Mouse (Mus musculus) forebrain, postnatal 0 days (tissue): ENCODE measurements around the gene Hoxa4. TPM values are rescaled to one million over a fixed set of nuclear protein-coding genes. Genes with fewer than 3 reads are reported as not detected.

Source experiments
- ATAC-seq: fragments of 200-750 bp; cut with Nextera tagmentation; 2 replicates; pipeline ENCODE4 v1.8.0; 2017; ENCODE audit warnings: mild to moderate bottlenecking, moderate library complexity
- DNase-seq: peaks from one replicate; pipeline ENCODE4 v3.0.0-alpha.2; 2015
- H3K27ac ChIP-seq: fragments of 300-500 bp; sonication (generic); 2 replicates; pipeline ENCODE4 v1.5.1; 2014; ENCODE audit warnings: low read depth, mild to moderate bottlenecking, antibody characterized with exemption, low read length, moderate library complexity, mixed read lengths
- H3K27me3 ChIP-seq: fragments of 300-500 bp; sonication (generic); 2 replicates; pipeline ENCODE4 v1.6.1; 2014; ENCODE audit warnings: mild to moderate bottlenecking, low read length, mixed read lengths; ENCODE audit not compliant: insufficient read depth
- H3K36me3 ChIP-seq: fragments of 300-500 bp; sonication (generic); 2 replicates; pipeline ENCODE4 v1.6.1; 2014; ENCODE audit warnings: mild to moderate bottlenecking, moderate library complexity; ENCODE audit not compliant: insufficient read depth
- H3K4me1 ChIP-seq: fragments of 300-500 bp; sonication (generic); 2 replicates; pipeline ENCODE4 v1.6.1; 2014; ENCODE audit warnings: antibody characterized with exemption; ENCODE audit not compliant: insufficient read depth
- H3K4me2 ChIP-seq: fragments of 300-500 bp; sonication (generic); 2 replicates; pipeline ENCODE4 v1.6.1; 2014; ENCODE audit warnings: low read depth, mild to moderate bottlenecking, moderate library complexity
- H3K4me3 ChIP-seq: fragments of 300-500 bp; sonication (generic); 2 replicates; pipeline ENCODE4 v1.5.1; 2014; ENCODE audit warnings: low read depth, low read length, mixed read lengths
- H3K9ac ChIP-seq: fragments of 300-500 bp; sonication (generic); 2 replicates; pipeline ENCODE4 v1.6.1; 2014; ENCODE audit warnings: mild to moderate bottlenecking
- H3K9me3 ChIP-seq: fragments of 300-500 bp; sonication (generic); 2 replicates; pipeline ENCODE4 v1.6.1; 2016; ENCODE audit warnings: low read length
- CTCF ChIP-seq: sonication (generic); IDR thresholded peaks from 2 replicates; pipeline ENCODE4 v1.5.1; 2016; ENCODE audit warnings: antibody characterized with exemption, control low read depth, low read depth
- WGBS: fragments of 180-500 bp; shearing (Covaris S2); extraction: QIAGEN DNeasy Blood & Tissue Kit; methylation state at CpG from one replicate; pipeline ENCODE4 v1.1.7; 2014; 5-methylcytosine and 5-hydroxymethylcytosine counted together
- polyA plus RNA-seq: library from polyadenylated mRNA; unstranded; fragments of >200 nt; fragmentation: Nextera tagmentation; extraction: Ambion mirVana; gene quantifications from 2 replicates; pipeline ENCODE4 v1.2.1, GENCODE M21; 2015
- total RNA-seq: library from RNA; depleted of rRNA; stranded (reverse); fragments of >200 nt; gene quantifications from 2 replicates; pipeline ENCODE4 v1.2.3, GENCODE M21; 2014

Gene Hoxa4
- total and polyA plus RNA-seq, 2 experiments from 2014 or later, result not detected

DNA sequence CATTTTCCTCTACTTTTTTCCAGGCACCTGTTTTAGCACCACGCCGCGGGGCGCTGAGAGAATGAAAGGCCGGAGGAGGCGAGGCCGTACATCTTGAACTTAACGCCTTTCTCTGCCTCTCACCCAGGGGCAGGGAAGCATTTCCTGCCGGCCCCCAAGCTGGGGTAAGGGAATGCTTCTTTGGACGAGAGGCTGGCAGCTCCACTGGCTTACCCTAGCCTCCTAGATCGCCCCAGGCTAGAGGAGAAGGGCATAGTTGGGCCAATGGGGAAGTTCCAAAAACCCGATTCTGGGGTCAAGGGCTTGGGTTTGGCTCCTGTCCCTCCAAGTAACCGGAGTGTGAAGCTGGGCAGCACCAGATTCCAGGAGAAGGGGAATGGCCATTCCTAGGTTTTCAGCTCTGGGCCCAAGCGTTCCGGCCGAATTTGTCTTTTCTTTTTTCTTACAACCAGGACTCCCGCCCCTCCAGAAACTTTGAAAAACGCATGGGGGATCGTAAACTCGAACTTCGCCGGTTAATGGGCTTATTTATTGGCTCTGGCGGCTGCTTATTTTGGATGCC, 41.5 kb upstream of the Hoxa4 start:
- Histone ChIP-seq H3K4me2 (no peak overlapping the region), H3K4me1 (no peaks in the 10 kb centered on the region), H3K9me3 (no peaks in the 10 kb centered on the region), H3K36me3 (no peaks in the 10 kb centered on the region), H3K27me3 (peaks cover 95% of the 10 kb centered on the region), H3K4me3 (no peak overlapping the region), H3K9ac (no peak overlapping the region), H3K27ac (no peak overlapping the region)
- WGBS, result 3% methylated on average over 23 of the region's 23 CpGs
- ATAC-seq (no peak), DNase-seq (no peak)
- TF ChIP-seq CTCF, result no peak

DNA sequence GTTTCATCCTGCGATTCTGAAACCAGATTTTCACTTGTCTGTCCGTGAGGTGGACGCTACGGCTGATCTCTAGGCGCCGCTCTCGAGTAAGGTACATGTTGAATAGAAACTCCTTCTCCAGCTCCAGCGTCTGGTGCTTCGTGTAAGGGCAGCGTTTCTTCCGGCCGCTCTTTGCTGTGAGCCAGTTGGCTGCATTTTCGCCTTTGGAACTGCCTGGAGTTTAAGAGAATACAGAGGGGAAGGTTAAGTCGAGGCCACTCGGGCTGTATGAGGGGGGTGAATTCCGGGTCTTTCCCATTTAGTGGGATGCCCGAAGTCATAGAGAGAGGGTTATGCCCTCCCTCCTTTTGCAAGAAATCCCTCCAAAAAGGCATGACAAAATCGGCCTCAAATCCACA, 41.0 kb upstream of the Hoxa4 start:
- Histone ChIP-seq H3K4me3 (no peak overlapping the region), H3K27ac (no peak overlapping the region), H3K36me3 (no peaks in the 10 kb centered on the region), H3K4me1 (no peaks in the 10 kb centered on the region), H3K9ac (no peak overlapping the region), H3K9me3 (no peaks in the 10 kb centered on the region), H3K27me3 (peaks cover 94% of the 10 kb centered on the region), H3K4me2 (no peak overlapping the region)
- TF ChIP-seq CTCF, result no peak
- DNase-seq (no peak), ATAC-seq (no peak)
- 2% methylated on average over 18 of the region's 18 CpGs for WGBS

GRCm38 (mm10) chr6:52231885-52232567, 40.5 kb upstream of the Hoxa4 start:
- no peaks in the 10 kb centered on the region for H3K9me3 ChIP-seq
- H3K4me3 ChIP-seq, result no peak overlapping the region
- no peak for TF ChIP-seq CTCF
- no peak overlapping the region for H3K4me2 ChIP-seq
- no peak for ATAC-seq
- peaks cover 94% of the 10 kb centered on the region for H3K27me3 ChIP-seq
- 2% methylated on average over 18 of the region's 18 CpGs for WGBS
- H3K4me1 ChIP-seq, result no peaks in the 10 kb centered on the region
- no peak overlapping the region for H3K9ac ChIP-seq
- no peak overlapping the region for H3K27ac ChIP-seq
- no peak for DNase-seq
- H3K36me3 ChIP-seq, result no peaks in the 10 kb centered on the region

DNA sequence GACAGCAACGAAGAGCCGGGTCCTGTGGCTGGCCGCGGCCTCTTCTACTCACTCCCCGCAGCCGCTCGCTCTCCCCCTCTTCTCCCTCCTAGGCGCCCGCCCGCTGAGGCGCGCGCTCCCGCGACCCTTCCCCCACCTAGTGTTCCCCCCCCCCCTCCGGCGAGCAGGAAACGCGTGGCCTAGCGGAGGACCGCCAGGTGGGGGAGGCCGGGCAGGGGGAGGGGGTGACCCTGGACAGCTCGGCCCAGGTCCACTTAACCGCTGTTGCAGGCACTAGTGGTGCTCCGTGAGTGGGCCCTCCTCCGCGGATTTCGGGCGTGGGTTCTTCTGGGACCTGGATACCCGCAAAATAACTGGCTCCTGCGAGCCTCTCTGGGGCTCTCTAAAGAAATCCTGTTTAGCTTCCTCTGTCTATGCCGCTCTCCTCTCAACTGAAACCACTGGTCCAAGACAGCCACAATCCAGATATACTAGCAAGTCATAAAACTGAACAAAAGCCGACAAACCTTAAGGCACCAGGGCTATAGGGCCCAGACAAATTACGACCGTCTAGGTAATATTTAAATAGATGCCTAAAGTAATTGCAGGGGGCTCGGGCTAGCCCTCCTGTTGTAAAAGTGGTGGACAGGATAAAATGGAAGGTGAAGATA, 39.1 kb upstream of the Hoxa4 start, which contains the start of gene Hoxa9:
Gene Hoxa9, minus strand, starts transcription at position 574 of the 650 bp plus-strand sequence.
- Histone ChIP-seq H3K36me3 (no peaks in the 10 kb centered on the region), H3K27me3 (peaks cover 94% of the 10 kb centered on the region), H3K9ac (no peak within 1 kb of the TSS), H3K27ac (no peak within 1 kb of the TSS), H3K4me1 (no peaks in the 10 kb centered on the region), H3K4me3 (no peak within 1 kb of the TSS), H3K9me3 (no peaks in the 10 kb centered on the region), H3K4me2 (no peak within 1 kb of the TSS)
- TF ChIP-seq CTCF, result no peak
- no peak for ATAC-seq
- DNase-seq, result no peak
- 2% methylated on average over 30 of the region's 36 CpGs for WGBS

GRCm38 (mm10) chr6:52229558-52230416, 38.2 kb upstream of the Hoxa4 start:
- DNase-seq, result no peak
- H3K4me2 ChIP-seq, result no peak overlapping the region
- H3K27ac ChIP-seq, result no peak overlapping the region
- no peaks in the 10 kb centered on the region for H3K36me3 ChIP-seq
- ATAC-seq, result no peak
- TF ChIP-seq CTCF, result no peak
- no peaks in the 10 kb centered on the region for H3K4me1 ChIP-seq
- H3K9me3 ChIP-seq, result no peaks in the 10 kb centered on the region
- H3K9ac ChIP-seq, result no peak overlapping the region
- H3K27me3 ChIP-seq, result peaks cover 94% of the 10 kb centered on the region
- whole genome bisulfite sequencing, result 4% methylated on average over 44 of the region's 44 CpGs
- H3K4me3 ChIP-seq, result no peak overlapping the region

- no peak for ATAC-seq
- 2% methylated on average over 38 of the region's 38 CpGs for WGBS
- no peaks in the 10 kb centered on the region for H3K9me3 ChIP-seq
- no peak overlapping the region for H3K9ac ChIP-seq
- no peak overlapping the region for H3K4me3 ChIP-seq
- DNase-seq, result no peak
- H3K36me3 ChIP-seq, result no peaks in the 10 kb centered on the region
- no peak overlapping the region for H3K27ac ChIP-seq
- no peaks in the 10 kb centered on the region for H3K4me1 ChIP-seq
- no peak overlapping the region for H3K4me2 ChIP-seq
- TF ChIP-seq CTCF, result no peak
- peaks cover 95% of the 10 kb centered on the region for H3K27me3 ChIP-seq
Measured at GRCm38 (mm10) chr6:52228475-52229465, 37.2 kb upstream of the Hoxa4 start.
